Mouse (Mus musculus) ES-E14 (cell line): ENCODE data around the gene Cdc34b. TPM values are rescaled to one million over a fixed set of nuclear protein-coding genes. Genes with fewer than 3 reads are reported as not detected.
"Not testable (repeated sequence)": the region's sequence is repeated elsewhere in the genome, so short reads cannot be mapped to it uniquely, and the experiment has no call there.

Experiments
- DNase-seq: peaks from one replicate; pipeline ENCODE4 v3.0.0-alpha.2; 2013; ENCODE audit warnings: low read depth, low spot score
- H3K27ac ChIP-seq: 2 replicates; pipeline ENCODE4 v1.5.1; 2012; ENCODE audit warnings: low read depth, mild to moderate bottlenecking, low read length, moderate library complexity, mixed read lengths; ENCODE audit not compliant: poor library complexity, insufficient read depth, severe bottlenecking
- H3K36me3 ChIP-seq: 2 replicates; pipeline ENCODE4 v1.6.1; 2012; ENCODE audit warnings: mild to moderate bottlenecking, low read length, moderate library complexity, mixed read lengths; ENCODE audit not compliant: control insufficient read depth, poor library complexity, insufficient read depth, severe bottlenecking
- H3K4me1 ChIP-seq, 2 experiments: fragments of 150-350 bp in 1 of 2; sonication (generic) in 1 of 2; 2 replicates each; pipeline ENCODE4 v1.6.1; 2012; ENCODE audit warnings: low read length in 2 of 2, mild to moderate bottlenecking in 1 of 2, mixed read lengths in 1 of 2; ENCODE audit not compliant: control insufficient read depth in 2 of 2, insufficient read depth in 2 of 2, poor library complexity in 1 of 2
- H3K4me3 ChIP-seq, 2 experiments: fragments of 150-350 bp in 1 of 2; sonication (generic) in 1 of 2; 2 replicates each; pipeline ENCODE4 v1.5.1; 2012; ENCODE audit warnings: low read length in 2 of 2, low read depth in 1 of 2, mild to moderate bottlenecking in 1 of 2, mixed read lengths in 1 of 2; ENCODE audit not compliant: insufficient read depth in 1 of 2, poor library complexity in 1 of 2, severe bottlenecking in 1 of 2
- H3K9ac ChIP-seq: 2 replicates; pipeline ENCODE4 v1.6.1; 2012; ENCODE audit warnings: low read depth, mild to moderate bottlenecking, low read length, mixed read lengths; ENCODE audit not compliant: poor library complexity, insufficient read depth, severe bottlenecking
- H3K9me3 ChIP-seq: fragments of 150-350 bp; sonication (generic); 2 replicates; pipeline ENCODE4 v1.6.1; 2012; ENCODE audit warnings: low read depth, mild to moderate bottlenecking, low read length; ENCODE audit not compliant: control insufficient read depth, insufficient read depth
- CHD2 ChIP-seq: IDR thresholded peaks from 2 replicates; pipeline ENCODE4 v1.6.1; 2014; ENCODE audit warnings: mild to moderate bottlenecking, low read depth, low read length, inconsistent platforms
- HCFC1 ChIP-seq: IDR thresholded peaks from 2 replicates; pipeline ENCODE4 v1.6.1; 2012; ENCODE audit warnings: low read length, inconsistent platforms, borderline replicate concordance; ENCODE audit not compliant: insufficient read depth
- MAFK ChIP-seq: IDR thresholded peaks from 2 replicates; pipeline ENCODE4 v1.6.1; 2014; ENCODE audit warnings: mild to moderate bottlenecking, low read depth, low read length, inconsistent platforms; ENCODE audit not compliant: insufficient read depth
- ZC3H11A ChIP-seq: IDR thresholded peaks from 2 replicates; pipeline ENCODE4 v1.6.1; 2012; ENCODE audit warnings: low read depth, mild to moderate bottlenecking, inconsistent platforms, low read length, borderline replicate concordance
- ZNF384 ChIP-seq: IDR thresholded peaks from 2 replicates; pipeline ENCODE4 v1.6.1; 2012; ENCODE audit warnings: low read depth, low read length, inconsistent platforms
- in situ Hi-C, 2 experiments: fragments of 600-800 bp; cut with MboI; formaldehyde crosslinking; loops; one replicate each; pipeline ENCODE4 v1.15.1; 2025; ENCODE audit warnings: low sequenced_read_pairs in 2 of 2, inconsistent platforms in 1 of 2; ENCODE audit not compliant: unreplicated experiment in 2 of 2
- total RNA-seq: library from RNA; depleted of rRNA; stranded (reverse); fragments of 300-350 nt; gene quantifications from 2 replicates; pipeline ENCODE4 v1.2.3, GENCODE M21; 2012; rRNA removed

The Cdc34b gene
- total RNA-seq: 0.32 and 0.54 TPM in 2 replicates

GRCm38 (mm10) chr11:94741732-94742272 lies at the start of gene Cdc34b:
TSS of gene Cdc34b (plus strand) at chr11:94741782.
- H3K4me3 ChIP-seq: 0 out of 4 replicates have a peak within 1 kb of the TSS, but pooled peaks of 1 of the 2 experiments have one; percentile 17
- H3K27ac ChIP-seq: no peak within 1 kb of the TSS
- H3K9me3 ChIP-seq: no peaks in the 10 kb centered on the region
- H3K9ac ChIP-seq: no peak within 1 kb of the TSS
- no peaks in the 10 kb centered on the region for H3K4me1 ChIP-seq
- in situ Hi-C loops: no loop called here
- TF ChIP-seq ZNF384: no peak
- no peak for TF ChIP-seq MAFK
- TF ChIP-seq ZC3H11A: no peak
- no peak for TF ChIP-seq CHD2
- no peak for TF ChIP-seq HCFC1
- no peak for DNase-seq
- H3K36me3 ChIP-seq: no peaks in the 10 kb centered on the region

- H3K4me1 ChIP-seq, H3K27ac ChIP-seq, H3K9me3 ChIP-seq, H3K9ac ChIP-seq, DNase-seq, H3K4me3 ChIP-seq, in situ Hi-C loops, H3K36me3 ChIP-seq: not testable (repeated sequence)
Observed at GRCm38 (mm10) chr11:94692502-94692901, 49.1 kb upstream of the Cdc34b start.

GRCm38 (mm10) chr11:94695508-94695907 lies 46.1 kb upstream of the Cdc34b start:
- Histone ChIP-seq H3K4me3 (no peak overlapping the region), H3K9ac (no peak overlapping the region), H3K4me1 (peaks cover 0 to 12% of the 10 kb centered on the region in 2 experiments; a peak in 2 of 4 replicates), H3K36me3 (no peaks in the 10 kb centered on the region), H3K9me3 (no peaks in the 10 kb centered on the region), H3K27ac (no peak overlapping the region)
- TF ChIP-seq ZNF384 (no peak), MAFK (no peak), HCFC1 (no peak), ZC3H11A (no peak), CHD2 (no peak)
- in situ Hi-C loops: no loop called here
- no peak for DNase-seq

- Histone ChIP-seq H3K9ac (no peak overlapping the region), H3K4me1 (peaks cover 0 to 12% of the 10 kb centered on the region in 2 experiments; a peak in 2 of 4 replicates), H3K36me3 (no peaks in the 10 kb centered on the region), H3K4me3 (no peak overlapping the region), H3K27ac (no peak overlapping the region), H3K9me3 (no peaks in the 10 kb centered on the region)
- in situ Hi-C loops: no loop called here
- TF ChIP-seq ZC3H11A (no peak), CHD2 (no peak), HCFC1 (no peak), MAFK (no peak), ZNF384 (no peak)
- DNase-seq: no peak
Observed at GRCm38 (mm10) chr11:94697140-94697539, 44.4 kb upstream of the Cdc34b start.

- TF ChIP-seq MAFK: no peak
- no peak for TF ChIP-seq HCFC1
- TF ChIP-seq ZNF384: no peak
- no peak for TF ChIP-seq ZC3H11A
- peaks cover 0 to 12% of the 10 kb centered on the region in 2 experiments; a peak in 2 of 4 replicates for H3K4me1 ChIP-seq
- H3K27ac ChIP-seq: no peak overlapping the region
- H3K36me3 ChIP-seq: no peaks in the 10 kb centered on the region
- H3K4me3 ChIP-seq: no peak overlapping the region
- H3K9me3 ChIP-seq: no peaks in the 10 kb centered on the region
- DNase-seq: no peak
- in situ Hi-C loops: no loop called here
- peak overlapping the region; percentile 7; the same call in 1 of the 2 replicates for H3K9ac ChIP-seq
Observed at GRCm38 (mm10) chr11:94697703-94698464, 43.7 kb upstream of the Cdc34b start.
